Mouse (Mus musculus) gastrocnemius, postnatal 36 days (tissue): ENCODE data around the gene Nat10. TPM values are rescaled to one million over a fixed set of nuclear protein-coding genes. Genes with fewer than 3 reads are reported as not detected.

ENCODE experiments used
- DNase-seq, 2 experiments: peaks; one replicate each; pipeline ENCODE4 v3.0.0; 2022
- intact Hi-C: fragments of 180-260 bp; cut with DNase I; formaldehyde crosslinking; loops from one replicate; pipeline ENCODE4 v1.15.1; 2025
- total RNA-seq, 2 experiments: library from RNA; stranded (reverse); gene quantifications; 2 replicates each; pipeline ENCODE4 v1.2.3; 2021

Nat10 gene
- total RNA-seq, 2 experiments from 2014 or later: 12.4 to 17.7 TPM

DNA sequence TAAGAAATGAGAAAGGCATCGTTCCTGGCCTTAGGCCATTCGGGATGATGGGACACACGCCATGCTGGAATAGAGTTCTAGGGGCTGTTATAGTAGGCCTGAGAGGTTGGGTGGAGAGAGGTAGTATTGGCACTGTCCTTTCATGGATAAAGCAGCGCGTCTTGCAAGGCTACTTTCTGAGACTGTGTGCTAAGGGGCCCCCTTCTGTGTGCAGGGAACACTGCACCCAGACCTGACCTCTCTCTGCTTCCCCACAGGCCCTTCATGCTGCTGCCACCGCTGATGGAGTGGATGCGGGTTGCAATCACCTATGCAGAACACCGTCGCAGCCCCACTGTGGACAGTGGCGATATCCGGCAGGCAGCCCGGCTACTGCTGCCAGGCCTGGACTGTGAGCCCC is 60.6 kb downstream of the Nat10 start:
- intact Hi-C loops: no loop called here
- DNase-seq: no peak

DNA sequence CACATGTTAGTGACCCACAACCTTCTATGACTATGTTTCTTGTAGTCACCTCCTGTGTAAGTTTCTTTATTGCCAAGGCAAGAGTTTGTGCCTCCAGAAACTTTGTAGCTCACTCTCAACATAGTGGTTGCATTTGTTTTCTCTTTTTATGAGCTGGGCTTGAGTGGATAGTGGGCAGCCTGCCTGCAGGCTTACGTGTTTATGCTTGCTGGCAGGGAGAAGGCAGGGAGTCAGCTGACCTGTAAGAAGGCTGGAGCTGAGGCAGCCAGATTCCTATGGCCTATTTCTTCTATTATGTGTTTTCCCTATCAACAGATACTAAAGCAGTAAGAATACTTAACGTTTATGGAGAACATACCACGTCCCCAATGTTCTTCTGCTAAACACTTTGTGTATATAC is 64.9 kb downstream of the Nat10 start:
- DNase-seq: peak; percentile 48 to 60
- intact Hi-C loops: no loop called here

GRCm38 (mm10) chr2:103694777-103695563 is 66.1 kb downstream of the Nat10 start:
- no peak for DNase-seq
- intact Hi-C loops: no loop called here

DNA sequence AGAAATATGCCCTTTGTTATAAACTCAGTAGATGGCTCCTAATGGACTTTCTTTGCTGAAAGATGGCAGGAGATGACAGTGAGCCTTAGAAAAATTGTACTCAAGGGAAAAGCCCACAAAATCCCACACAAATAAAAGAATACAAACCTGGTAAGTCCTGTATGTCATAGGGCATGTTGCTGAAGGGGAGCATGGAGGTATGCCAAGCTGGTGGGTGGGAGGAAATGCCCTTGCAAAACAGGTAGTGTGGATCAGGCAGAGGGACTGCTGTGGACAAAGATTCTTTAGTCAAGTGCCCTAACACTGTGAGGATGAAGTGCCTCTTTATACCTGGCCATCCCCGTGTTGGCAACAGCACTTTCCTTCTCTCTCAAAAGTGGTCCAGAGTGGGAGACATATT is 68.3 kb downstream of the Nat10 start:
- intact Hi-C loops: no loop called here
- no peak for DNase-seq

DNA sequence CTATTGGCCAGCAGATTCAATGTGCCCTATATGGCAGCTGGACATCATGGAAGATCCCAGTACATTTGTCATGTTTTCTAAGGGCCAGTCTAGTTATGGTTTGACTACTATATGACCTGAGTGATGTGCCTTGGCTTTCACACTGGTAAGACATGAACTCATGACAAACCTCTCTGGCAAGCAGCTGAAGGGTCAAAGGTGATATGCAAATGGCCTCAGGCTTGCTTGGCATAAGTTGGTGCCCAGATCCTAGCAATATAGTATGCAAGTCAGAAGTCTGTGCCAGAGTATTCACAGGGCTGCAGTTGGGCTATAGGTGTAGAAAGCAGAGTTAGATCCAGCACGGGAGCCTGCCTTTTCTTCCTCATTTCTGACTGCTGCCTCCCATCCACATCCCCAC is 69.8 kb downstream of the Nat10 start:
- intact Hi-C loops: no loop called here
- no peak for DNase-seq

- intact Hi-C loops: no loop called here
- no peak for DNase-seq
Measured at GRCm38 (mm10) chr2:103690828-103691227, 70.2 kb downstream of the Nat10 start.

GRCm38 (mm10) chr2:103690425-103690824 is 70.6 kb downstream of the Nat10 start:
- intact Hi-C loops: no loop called here
- no peak for DNase-seq

DNA sequence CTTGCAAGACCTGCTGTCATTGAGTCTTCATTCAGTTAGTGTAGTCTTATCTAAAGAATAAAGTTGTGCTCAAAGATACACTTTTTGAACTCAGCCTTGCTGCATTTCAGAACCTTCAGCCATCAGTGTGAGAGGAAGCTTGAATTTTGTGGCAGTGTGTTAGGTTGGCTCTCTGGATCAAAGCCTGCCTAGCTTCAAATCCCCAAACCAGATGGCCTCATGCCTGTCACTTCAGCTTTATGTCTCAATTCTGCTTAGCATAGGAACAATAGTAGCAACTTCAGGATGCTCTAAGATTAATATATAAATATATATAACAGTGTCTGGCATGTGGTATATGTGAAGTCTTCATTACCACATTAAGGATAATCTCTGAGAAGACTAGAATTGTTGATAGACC is 73.2 kb downstream of the Nat10 start:
- intact Hi-C loops: no loop called here

DNA sequence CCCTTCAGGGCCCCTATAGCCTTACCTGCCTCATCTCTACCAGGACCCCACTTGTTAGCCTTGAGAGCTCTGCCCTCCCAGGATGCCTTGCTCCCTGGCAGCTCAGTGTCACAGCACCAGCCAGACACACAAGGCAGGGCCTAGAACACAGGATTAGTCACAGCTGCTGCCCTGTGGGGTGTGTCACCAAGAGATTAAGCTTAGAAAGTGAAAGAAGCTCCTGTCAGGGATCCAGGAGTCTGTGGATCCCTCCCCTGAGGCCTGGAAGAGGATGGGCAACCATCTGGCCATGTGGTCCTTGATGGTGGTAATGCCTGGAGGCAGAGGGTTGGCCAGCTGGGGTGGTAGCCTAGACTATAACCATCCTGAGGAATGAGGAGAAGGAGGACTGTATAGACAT is 73.9 kb downstream of the Nat10 start:
- intact Hi-C loops: no loop called here
- DNase-seq: no peak

More for the DNA sequence above, 73.2 kb downstream of the Nat10 start:
- no peak for DNase-seq

- intact Hi-C loops: no loop called here
Measured at GRCm38 (mm10) chr2:103685581-103685980, 75.5 kb downstream of the Nat10 start.

GRCm38 (mm10) chr2:103684926-103685577 is 76.0 kb downstream of the Nat10 start:
- intact Hi-C loops: no loop called here
- no peak for DNase-seq

More at GRCm38 (mm10) chr2:103685581-103685980, 75.5 kb downstream of the Nat10 start:
- no peak for DNase-seq

- intact Hi-C loops: no loop called here
Measured at GRCm38 (mm10) chr2:103684431-103684830, 76.6 kb downstream of the Nat10 start.

GRCm38 (mm10) chr2:103682927-103683442 is 78.1 kb downstream of the Nat10 start:
- no peak for DNase-seq
- intact Hi-C loops: no loop called here

More at GRCm38 (mm10) chr2:103684431-103684830, 76.6 kb downstream of the Nat10 start:
- DNase-seq: no peak

DNA sequence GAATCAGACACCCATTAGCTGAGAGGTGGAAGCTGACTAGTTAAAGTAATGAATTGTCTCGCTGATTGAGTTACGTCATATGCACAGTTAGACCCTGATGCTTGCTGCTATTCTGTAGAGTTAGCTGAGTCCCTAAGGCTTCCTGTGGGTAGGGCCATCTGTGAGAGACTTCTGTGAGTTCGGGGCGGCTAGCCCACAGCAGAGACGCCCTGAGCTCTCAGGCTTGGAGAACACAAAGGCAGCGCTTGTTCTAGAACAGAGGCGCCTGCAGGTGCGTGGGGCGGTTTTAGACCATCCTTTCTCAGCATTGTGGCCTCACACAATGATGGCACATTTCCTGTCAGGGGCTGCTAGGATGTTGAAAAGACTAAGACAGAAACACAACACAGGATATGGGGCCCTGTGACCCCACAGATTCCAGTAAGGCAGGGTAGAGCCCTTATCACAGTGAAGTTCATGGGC is 78.8 kb downstream of the Nat10 start:
- DNase-seq: no peak
- intact Hi-C loops: no loop called here

DNA sequence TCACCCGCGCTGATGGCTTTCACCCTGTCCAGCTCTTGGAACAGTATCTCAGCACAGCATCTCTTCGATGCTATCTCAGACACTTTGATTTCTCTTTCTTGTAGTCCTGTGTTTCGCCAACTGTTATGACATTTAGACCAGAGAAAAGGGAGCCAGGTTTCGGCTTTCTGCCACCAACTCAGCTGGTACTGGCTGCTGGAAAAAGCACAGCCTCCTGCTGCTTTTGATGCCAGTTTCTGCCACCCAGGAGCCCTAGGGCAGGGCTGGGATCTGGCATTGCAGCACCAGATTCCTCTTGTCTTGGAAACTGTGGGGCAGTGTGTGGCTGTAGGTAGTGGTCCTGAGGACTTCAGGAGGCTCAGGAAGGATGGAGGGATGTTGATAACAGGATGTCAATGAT is 79.9 kb downstream of the Nat10 start:
- intact Hi-C loops: no loop called here
- no peak for DNase-seq

DNA sequence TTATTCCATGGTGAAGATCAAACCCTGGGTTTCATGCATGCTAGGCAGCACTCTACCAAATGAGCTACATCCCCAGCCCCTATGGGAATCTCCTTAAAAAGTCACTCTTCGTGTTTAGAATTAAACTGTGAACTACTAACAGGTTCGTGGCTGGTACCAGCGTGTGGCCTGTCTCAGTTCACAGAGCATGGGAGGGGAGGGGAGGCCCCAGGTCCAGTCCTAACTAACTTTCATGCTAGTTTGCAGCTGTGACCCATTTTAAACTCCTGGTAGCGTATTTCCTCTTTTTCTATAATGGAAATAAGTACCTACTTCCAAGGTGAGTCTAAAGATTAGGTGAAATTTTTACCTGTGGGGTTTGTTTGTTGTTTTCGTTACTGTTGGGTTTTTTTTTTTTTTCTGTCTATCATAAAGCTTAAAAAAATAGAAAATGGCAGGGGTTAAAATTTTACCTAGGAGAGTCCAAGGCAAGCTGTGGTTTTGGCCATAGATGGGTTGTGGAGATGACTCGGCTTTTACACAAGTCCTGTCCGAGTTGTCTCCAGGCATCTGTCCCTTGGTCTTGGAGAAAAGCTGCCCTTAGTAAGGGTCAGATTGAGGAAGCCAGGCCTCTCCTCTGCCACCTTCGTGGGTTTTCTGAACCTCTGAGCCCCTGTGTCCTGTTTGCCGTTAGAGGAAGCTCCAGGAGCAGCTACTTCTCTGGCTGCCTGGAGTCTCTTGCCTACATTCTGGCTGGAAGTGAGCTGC is 80.5 kb downstream of the Nat10 start:
- DNase-seq: no peak
- intact Hi-C loops: no loop called here

DNA sequence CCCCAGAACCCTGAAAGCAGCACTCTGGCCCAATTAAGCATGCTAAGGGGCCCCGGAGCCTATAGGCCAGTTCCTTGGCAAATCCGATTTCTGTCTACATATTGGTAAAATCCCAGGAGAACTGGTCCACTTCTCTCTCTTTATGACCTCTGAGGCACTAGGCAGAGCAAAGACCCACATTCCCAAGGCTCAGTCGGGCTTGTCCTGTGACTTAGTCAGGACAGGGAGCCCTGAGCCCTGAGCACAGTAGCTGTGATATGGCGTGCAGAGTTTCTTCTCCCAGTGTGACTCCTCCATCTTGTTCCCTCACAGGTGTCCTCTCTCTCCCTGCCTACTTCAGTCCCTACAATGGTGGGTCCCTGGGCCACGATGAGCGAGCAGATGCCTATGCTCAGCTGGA is 82.6 kb downstream of the Nat10 start:
- intact Hi-C loops: no loop called here
- DNase-seq: no peak

GRCm38 (mm10) chr2:103677614-103678369 is 83.3 kb downstream of the Nat10 start:
- intact Hi-C loops: no loop called here
- DNase-seq: no peak

DNA sequence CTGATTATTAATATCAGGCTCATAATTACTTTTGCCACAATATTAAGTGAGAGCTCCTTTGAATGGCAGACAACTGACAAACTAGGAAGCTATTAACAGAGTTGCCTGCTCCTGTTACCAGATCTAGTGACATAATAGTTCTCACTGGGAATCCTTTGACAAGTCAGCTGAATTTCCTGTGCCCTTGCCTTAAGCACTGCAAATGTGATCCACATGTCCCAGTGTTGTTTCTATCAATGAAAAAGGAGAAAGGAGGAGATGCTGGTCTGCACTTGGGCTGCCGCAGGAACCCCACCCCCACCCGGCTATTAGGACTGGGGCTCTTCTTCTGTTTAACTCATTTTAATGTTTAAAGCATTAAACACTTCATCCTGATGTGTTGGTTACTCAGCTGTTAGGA is 84.3 kb downstream of the Nat10 start:
- intact Hi-C loops: no loop called here
- DNase-seq: no peak

GRCm38 (mm10) chr2:103675391-103675790 is 85.7 kb downstream of the Nat10 start:
- no peak for DNase-seq
- intact Hi-C loops: no loop called here
